20 mouse cellular contexts compared by ENCODE assay signal in genomic region chr1:169840056-169840728, GRCm38 (mm10).
"Had no signal": no experiment of that assay in that cellular context is flagged by ENCODE, and none has a peak within 500 bp of the region (broad histone marks: within the 10 kb centered on the region; RNA-seq: fewer than 3 reads in every experiment).

No protein-coding gene starts in this region.

- H3K4me1 ChIP-seq: limb, embryonic 12.5 days; limb, embryonic 15.5 days; midbrain, embryonic 15.5 days; neural tube, embryonic 13.5 days; stomach, embryonic 15.5 days had no signal

- ATAC-seq: liver, postnatal 0 days; lung, postnatal 0 days; midbrain, embryonic 15.5 days had no signal

- H3K9me3 ChIP-seq: limb, embryonic 12.5 days; limb, embryonic 15.5 days; midbrain, embryonic 15.5 days; neural tube, embryonic 13.5 days; stomach, embryonic 15.5 days had no signal

- H3K4me3 ChIP-seq: limb, embryonic 12.5 days; limb, embryonic 15.5 days; midbrain, embryonic 15.5 days; neural tube, embryonic 13.5 days; stomach, embryonic 15.5 days had no signal

- H3K27ac ChIP-seq: limb, embryonic 12.5 days; limb, embryonic 15.5 days; liver, embryonic 14.5 days; midbrain, embryonic 15.5 days; neural tube, embryonic 13.5 days; stomach, embryonic 15.5 days had no signal

- DNase-seq: kidney, adult 18-20 months; kidney, adult 9 months; kidney, postnatal 14 days; kidney, postnatal 4 days; layer of hippocampus, adult 9-11 months; left cerebral cortex, postnatal 4 days; liver, postnatal 0 days; lung, embryonic 14.5 days; lung, postnatal 36 days; retina, postnatal 1 day; right cerebral cortex, postnatal 25 days; spleen, adult 18-20 months; thymus, postnatal 25 days had no signal

- H3K36me3 ChIP-seq: limb, embryonic 12.5 days; limb, embryonic 15.5 days; midbrain, embryonic 15.5 days; neural tube, embryonic 13.5 days; stomach, embryonic 15.5 days had no signal

- H3K27me3 ChIP-seq: limb, embryonic 12.5 days; limb, embryonic 15.5 days; midbrain, embryonic 15.5 days; neural tube, embryonic 13.5 days; stomach, embryonic 15.5 days had no signal
